Mouse (Mus musculus): ENCODE measurements at regions not wholly inside any gene's neighbourhood (a gene's known extent, or its start where the extent isn't known, plus 50 kb on each side); places are given as distances from the start of the nearest gene placed in this dataset.

- Histone ChIP-seq H3K9me3 (no peaks in the 10 kb centered on the region), H3K4me1 (no peaks in the 10 kb centered on the region), H3K9ac (no peak overlapping the region), H3K27me3 (no peaks in the 10 kb centered on the region), H3K36me3 (replicated peaks) (no peaks in the 10 kb centered on the region), H3K4me3 (replicated peaks) (no peak overlapping the region), H3K27ac (no peak overlapping the region), H3K4me2 (no peak overlapping the region)
- ATAC-seq (ENCODE audit: low FRiP score), result peak; percentile 90
- WGBS, result 36% methylated on average over 3 of the region's 3 CpGs
These were observed 159.3 kb upstream of the Large1 start for GRCm38 (mm10) chr8:73512613-73513012.

Measured in forebrain, embryonic 12.5 days (tissue).